Mouse (Mus musculus) embryonic facial prominence, embryonic 14.5 days (tissue): ENCODE results near the gene Ptpn18. TPM values are rescaled to one million over a fixed set of nuclear protein-coding genes. Genes with fewer than 3 reads are reported as not detected.
"Not testable (repeated sequence)": the region's sequence is repeated elsewhere in the genome, so short reads cannot be mapped to it uniquely, and the experiment has no call there.

ENCODE experiments used
- ATAC-seq: fragments of 200-750 bp; cut with Nextera tagmentation; 2 replicates; pipeline ENCODE4 v1.8.0; 2017; ENCODE audit warnings: low read depth, moderate number of reproducible peaks, moderate TSS enrichment
- DNase-seq: peaks from one replicate; pipeline ENCODE4 v3.0.0-alpha.2; 2015; ENCODE audit warnings: low spot score
- H3K27ac ChIP-seq: fragments of 300-500 bp; sonication (generic); replicated peaks from 2 replicates; pipeline ENCODE4 v1.5.1; 2014; ENCODE audit warnings: low read depth, mild to moderate bottlenecking, low read length, moderate library complexity
- H3K27me3 ChIP-seq: fragments of 300-500 bp; sonication (generic); replicated peaks from 2 replicates; pipeline ENCODE4 v1.6.1; 2014; ENCODE audit warnings: low read length; ENCODE audit not compliant: control insufficient read depth, insufficient read depth
- H3K36me3 ChIP-seq: fragments of 300-500 bp; sonication (generic); 2 replicates; pipeline ENCODE4 v1.6.1; 2014; ENCODE audit warnings: low read length, mixed read lengths; ENCODE audit not compliant: control insufficient read depth, insufficient read depth
- H3K4me1 ChIP-seq: fragments of 300-500 bp; sonication (generic); 2 replicates; pipeline ENCODE4 v1.6.1; 2014; ENCODE audit warnings: antibody characterized with exemption, low read length; ENCODE audit not compliant: control insufficient read depth, insufficient read depth
- H3K4me2 ChIP-seq: fragments of 300-500 bp; sonication (generic); 2 replicates; pipeline ENCODE4 v1.6.1; 2014; ENCODE audit warnings: low read depth, mild to moderate bottlenecking, low read length, moderate library complexity, mixed read lengths
- H3K4me3 ChIP-seq: fragments of 300-500 bp; sonication (generic); 2 replicates; pipeline ENCODE4 v1.5.1; 2014; ENCODE audit warnings: low read depth, mild to moderate bottlenecking, low read length
- H3K9ac ChIP-seq: fragments of 300-500 bp; sonication (generic); 2 replicates; pipeline ENCODE4 v1.6.1; 2014; ENCODE audit warnings: low read depth, mild to moderate bottlenecking, low read length, moderate library complexity, mixed read lengths
- H3K9me3 ChIP-seq: fragments of 300-500 bp; sonication (generic); 2 replicates; pipeline ENCODE4 v1.6.1; 2016; ENCODE audit warnings: low read length; ENCODE audit not compliant: control insufficient read depth
- WGBS: fragments of 180-500 bp; shearing (Covaris S2); extraction: QIAGEN DNeasy Blood & Tissue Kit; methylation state at CpG from one replicate; pipeline ENCODE4 v1.1.7; 2014; 5-methylcytosine and 5-hydroxymethylcytosine counted together
- polyA plus RNA-seq: library from polyadenylated mRNA; unstranded; fragments of >200 nt; fragmentation: Nextera tagmentation; extraction: Ambion mirVana; gene quantifications from 2 replicates; pipeline ENCODE4 v1.2.1, GENCODE M21; 2014

Gene Ptpn18
- polyA plus RNA-seq, 1 experiment from 2014 or later = 19.4 TPM

GRCm38 (mm10) chr1:34513068-34513467 lies 53.5 kb downstream of the Ptpn18 start:
- DNase-seq (no peak), ATAC-seq (no peak)
- H3K27me3 ChIP-seq = no peaks in the 10 kb centered on the region
- no peak overlapping the region for H3K4me3 ChIP-seq
- H3K9ac ChIP-seq = no peak overlapping the region
- no peaks in the 10 kb centered on the region for H3K36me3 ChIP-seq
- H3K27ac ChIP-seq = no peak overlapping the region
- WGBS = 82% methylated on average over 4 of the region's 4 CpGs
- 0 out of 2 replicates have a peak, but pooled peaks cover 6% of the 10 kb centered on the region for H3K4me1 ChIP-seq
- no peak overlapping the region for H3K4me2 ChIP-seq
- H3K9me3 ChIP-seq = no peaks in the 10 kb centered on the region

- WGBS = 37% methylated on average over 5 of the region's 5 CpGs
- no peak overlapping the region for H3K4me2 ChIP-seq
- no peaks in the 10 kb centered on the region for H3K9me3 ChIP-seq
- H3K9ac ChIP-seq = no peak overlapping the region
- no peaks in the 10 kb centered on the region for H3K36me3 ChIP-seq
- no peak overlapping the region for H3K4me3 ChIP-seq
- DNase-seq (peak; percentile 19), ATAC-seq (no peak)
- no peaks in the 10 kb centered on the region for H3K27me3 ChIP-seq
- no peaks in the 10 kb centered on the region for H3K4me1 ChIP-seq
- H3K27ac ChIP-seq = no peak overlapping the region
These were observed 57.0 kb downstream of the Ptpn18 start for GRCm38 (mm10) chr1:34516595-34516994.

GRCm38 (mm10) chr1:34517297-34517696 lies 57.7 kb downstream of the Ptpn18 start:
- not testable (repeated sequence) for H3K27me3 ChIP-seq, H3K9me3 ChIP-seq, H3K27ac ChIP-seq, ATAC-seq, H3K36me3 ChIP-seq, H3K4me2 ChIP-seq, H3K9ac ChIP-seq, H3K4me3 ChIP-seq, DNase-seq, H3K4me1 ChIP-seq
- WGBS = 37% methylated on average over 5 of the region's 6 CpGs

GRCm38 (mm10) chr1:34517797-34518196 lies 58.2 kb downstream of the Ptpn18 start:
- not testable (repeated sequence) for H3K36me3 ChIP-seq, H3K27me3 ChIP-seq, ATAC-seq, H3K9ac ChIP-seq, H3K4me2 ChIP-seq, DNase-seq, H3K4me1 ChIP-seq, H3K9me3 ChIP-seq, H3K4me3 ChIP-seq, H3K27ac ChIP-seq
- 41% methylated on average over 1 of the region's 1 CpGs for WGBS

GRCm38 (mm10) chr1:34518259-34518658 lies 58.7 kb downstream of the Ptpn18 start:
- 72% methylated on average over 1 of the region's 1 CpGs for WGBS
- no peak overlapping the region for H3K4me2 ChIP-seq
- ATAC-seq = no peak
- H3K4me3 ChIP-seq = no peak overlapping the region
- no peak overlapping the region for H3K9ac ChIP-seq
- no peaks in the 10 kb centered on the region for H3K36me3 ChIP-seq
- DNase-seq = no peak
- no peak overlapping the region for H3K27ac ChIP-seq
- H3K4me1 ChIP-seq = no peaks in the 10 kb centered on the region
- no peaks in the 10 kb centered on the region for H3K9me3 ChIP-seq
- no peaks in the 10 kb centered on the region for H3K27me3 ChIP-seq

- no peaks in the 10 kb centered on the region for H3K27me3 ChIP-seq
- DNase-seq = no peak
- no peak overlapping the region for H3K4me3 ChIP-seq
- no peaks in the 10 kb centered on the region for H3K4me1 ChIP-seq
- H3K27ac ChIP-seq = no peak overlapping the region
- no peak overlapping the region for H3K4me2 ChIP-seq
- 78% methylated on average over 6 of the region's 6 CpGs for WGBS
- no peaks in the 10 kb centered on the region for H3K36me3 ChIP-seq
- no peak for ATAC-seq
- H3K9me3 ChIP-seq = no peaks in the 10 kb centered on the region
- H3K9ac ChIP-seq = no peak overlapping the region
These were observed 62.8 kb downstream of the Ptpn18 start for GRCm38 (mm10) chr1:34522205-34522849.

GRCm38 (mm10) chr1:34522850-34523244 lies 63.3 kb downstream of the Ptpn18 start:
- no peak overlapping the region for H3K27ac ChIP-seq
- H3K4me1 ChIP-seq = no peaks in the 10 kb centered on the region
- H3K4me3 ChIP-seq = no peak overlapping the region
- no peak overlapping the region for H3K4me2 ChIP-seq
- WGBS = 81% methylated on average over 3 of the region's 3 CpGs
- H3K36me3 ChIP-seq = no peaks in the 10 kb centered on the region
- H3K9ac ChIP-seq = no peak overlapping the region
- DNase-seq = no peak
- no peaks in the 10 kb centered on the region for H3K27me3 ChIP-seq
- H3K9me3 ChIP-seq = no peaks in the 10 kb centered on the region
- no peak for ATAC-seq

GRCm38 (mm10) chr1:34523647-34524046 lies 64.1 kb downstream of the Ptpn18 start:
- no peak for DNase-seq
- ATAC-seq = no peak
- no peaks in the 10 kb centered on the region for H3K27me3 ChIP-seq
- no peak overlapping the region for H3K9ac ChIP-seq
- H3K4me3 ChIP-seq = no peak overlapping the region
- no peaks in the 10 kb centered on the region for H3K4me1 ChIP-seq
- no peaks in the 10 kb centered on the region for H3K9me3 ChIP-seq
- H3K4me2 ChIP-seq = no peak overlapping the region
- WGBS = 69% methylated on average over 3 of the region's 3 CpGs
- H3K36me3 ChIP-seq = no peaks in the 10 kb centered on the region
- H3K27ac ChIP-seq = no peak overlapping the region
